Mouse (Mus musculus): ENCODE results near the gene Limch1. TPM values are rescaled to one million over a fixed set of nuclear protein-coding genes. Genes with fewer than 3 reads are reported as not detected.

The Limch1 gene
- polyA plus RNA-seq, 1 experiment from 2014 or later = 81.0 TPM

DNA sequence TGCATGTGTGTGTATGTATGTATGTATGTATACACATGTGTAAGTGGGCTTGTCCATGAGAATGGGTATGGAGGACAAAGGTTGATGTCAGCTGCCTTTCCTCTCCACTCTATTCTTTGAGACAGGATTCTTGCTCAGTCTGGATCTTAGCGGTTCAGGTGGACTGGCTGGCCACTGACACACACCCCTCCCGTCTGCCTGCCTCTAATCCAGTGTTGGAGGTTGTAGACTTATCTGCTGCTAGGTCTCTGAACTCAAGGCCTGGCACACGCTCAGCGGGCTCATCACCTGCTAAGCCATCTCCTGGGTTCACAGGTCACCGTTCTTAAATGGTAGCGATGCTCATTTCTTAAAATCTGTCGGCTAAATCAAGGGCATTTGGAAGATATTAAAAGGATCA, 60.7 kb downstream of the Limch1 start:
- H3K9me3 ChIP-seq (ENCODE audit: control insufficient read depth, low read length) = no peaks in the 10 kb centered on the region
- H3K4me3 ChIP-seq (replicated peaks; ENCODE audit: low read length) = no peak overlapping the region
- H3K4me2 ChIP-seq (ENCODE audit: low read length) = no peak overlapping the region
- ATAC-seq = no peak
- H3K36me3 ChIP-seq (ENCODE audit: control insufficient read depth, insufficient read depth) = no peaks in the 10 kb centered on the region
- H3K9ac ChIP-seq (replicated peaks; ENCODE audit: low read depth, low read length) = no peak overlapping the region
- H3K27me3 ChIP-seq (replicated peaks; ENCODE audit: control insufficient read depth, insufficient read depth, low read length) = no peaks in the 10 kb centered on the region
- no peak overlapping the region for H3K27ac ChIP-seq (ENCODE audit: low read length)
- 77% methylated on average over 7 of the region's 7 CpGs for WGBS
- H3K4me1 ChIP-seq (replicated peaks; ENCODE audit: control insufficient read depth, insufficient read depth, low read length) = peaks cover 20% of the 10 kb centered on the region

DNA sequence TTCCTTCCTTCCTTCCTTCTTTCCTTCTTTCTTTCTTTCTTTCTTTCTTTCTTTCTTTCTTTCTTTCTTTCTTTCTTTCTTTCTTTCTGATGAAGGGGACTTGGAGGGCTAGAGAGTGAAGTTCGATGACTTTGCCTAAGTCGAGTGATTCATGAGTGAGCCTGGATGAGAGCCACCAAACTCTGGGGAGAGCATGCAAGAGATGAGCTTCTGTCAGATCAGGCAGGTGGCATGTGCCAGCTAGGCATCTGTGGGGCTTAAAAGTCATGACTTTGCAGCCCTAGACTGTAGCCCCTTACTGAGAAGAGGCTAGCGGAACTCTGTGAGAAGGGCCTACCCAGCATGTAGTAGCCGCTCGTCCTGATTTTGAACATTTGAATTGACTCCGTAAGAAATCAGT, 62.1 kb downstream of the Limch1 start:
- Histone ChIP-seq H3K4me1 (replicated peaks; ENCODE audit: control insufficient read depth, insufficient read depth, low read length) (peaks cover 20% of the 10 kb centered on the region), H3K4me2 (ENCODE audit: low read length) (no peak overlapping the region), H3K27me3 (replicated peaks; ENCODE audit: control insufficient read depth, insufficient read depth, low read length) (no peaks in the 10 kb centered on the region), H3K9me3 (ENCODE audit: control insufficient read depth, low read length) (no peaks in the 10 kb centered on the region), H3K36me3 (ENCODE audit: control insufficient read depth, insufficient read depth) (no peaks in the 10 kb centered on the region), H3K9ac (replicated peaks; ENCODE audit: low read depth, low read length) (no peak overlapping the region), H3K27ac (ENCODE audit: low read length) (no peak overlapping the region), H3K4me3 (replicated peaks; ENCODE audit: low read length) (no peak overlapping the region)
- no peak for ATAC-seq
- WGBS = 90% methylated on average over 6 of the region's 6 CpGs

DNA sequence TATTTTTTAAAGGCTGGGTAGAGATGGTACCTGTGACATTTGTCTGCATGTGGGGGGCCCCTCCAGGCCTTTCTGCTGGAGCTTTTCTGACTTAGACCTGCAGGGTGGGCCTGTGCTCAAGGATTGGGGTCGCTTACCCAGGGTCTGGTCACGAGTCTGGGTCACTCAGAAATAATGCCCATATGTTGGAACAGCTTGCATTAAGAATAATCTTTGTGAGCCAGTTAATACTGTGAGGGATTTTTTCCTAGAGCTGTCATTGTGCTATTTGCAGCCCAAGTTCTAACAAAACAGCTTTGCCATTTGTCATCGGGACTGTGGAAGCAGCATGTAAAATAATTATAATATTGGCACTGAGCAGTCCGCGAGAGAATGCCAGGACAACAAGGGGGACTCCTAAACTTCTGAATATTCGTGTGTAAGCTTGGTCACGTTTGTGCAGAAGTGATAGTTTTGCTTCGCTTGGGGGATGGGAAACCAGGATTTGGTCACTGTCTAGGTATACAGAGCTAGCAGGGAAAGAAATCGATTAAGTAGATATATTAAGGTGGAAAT, 63.5 kb downstream of the Limch1 start:
- Histone ChIP-seq H3K9me3 (ENCODE audit: control insufficient read depth, low read length) (no peaks in the 10 kb centered on the region), H3K4me1 (replicated peaks; ENCODE audit: control insufficient read depth, insufficient read depth, low read length) (peaks cover 20% of the 10 kb centered on the region), H3K36me3 (ENCODE audit: control insufficient read depth, insufficient read depth) (no peaks in the 10 kb centered on the region), H3K4me2 (ENCODE audit: low read length) (no peak overlapping the region), H3K4me3 (replicated peaks; ENCODE audit: low read length) (no peak overlapping the region), H3K27me3 (replicated peaks; ENCODE audit: control insufficient read depth, insufficient read depth, low read length) (no peaks in the 10 kb centered on the region), H3K9ac (replicated peaks; ENCODE audit: low read depth, low read length) (no peak overlapping the region), H3K27ac (ENCODE audit: low read length) (peak overlapping the region; percentile 63; the same call in 1 of the 2 replicates)
- ATAC-seq = peak; percentile 39; the same call in 1 of the 2 replicates
- 53% methylated on average over 9 of the region's 9 CpGs for WGBS

DNA sequence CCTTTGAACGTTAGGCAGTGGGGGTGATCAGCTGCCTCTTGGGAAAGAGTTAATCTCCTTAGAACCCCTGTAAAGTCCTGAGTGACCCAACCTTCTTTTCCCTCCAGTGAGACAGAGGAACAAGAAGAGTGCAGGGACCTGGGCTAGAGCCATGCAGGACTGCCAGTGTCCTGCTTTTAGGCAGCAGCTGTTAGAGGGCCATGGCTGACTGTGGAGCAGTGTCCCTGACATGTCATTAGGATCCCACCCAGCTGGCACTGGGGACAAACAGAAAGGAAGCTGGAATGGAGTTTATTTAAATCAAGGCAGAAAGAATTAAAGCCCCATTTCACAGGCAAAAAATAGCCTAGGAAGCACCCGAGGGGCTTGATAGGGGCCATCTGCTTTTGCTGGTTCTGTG, 64.8 kb downstream of the Limch1 start:
- ATAC-seq = peak; percentile 60

DNA sequence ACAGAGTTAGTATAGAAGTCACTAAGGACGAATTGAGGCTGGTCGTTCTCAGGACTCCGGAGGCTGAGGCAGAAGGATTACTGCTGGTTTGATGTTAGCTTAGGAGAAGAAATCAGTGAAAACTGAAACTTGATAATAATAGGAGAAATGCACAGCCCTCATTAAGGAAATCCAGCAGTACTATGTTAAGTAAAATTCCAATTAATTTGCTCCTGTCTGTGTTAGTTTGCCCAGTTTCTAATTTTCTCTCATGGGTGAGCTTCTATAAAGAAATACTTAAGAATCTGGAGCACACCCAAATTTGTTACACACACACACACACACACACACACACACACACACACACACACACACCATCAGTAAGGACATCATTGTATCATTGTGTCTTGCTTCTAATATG, 69.0 kb downstream of the Limch1 start:
- no peak for ATAC-seq
- no peaks in the 10 kb centered on the region for H3K27me3 ChIP-seq (replicated peaks; ENCODE audit: control insufficient read depth, insufficient read depth, low read length)
- 51% methylated on average over 3 of the region's 3 CpGs for WGBS

More for the DNA sequence above, 64.8 kb downstream of the Limch1 start:
- 42% methylated on average over 2 of the region's 2 CpGs for whole genome bisulfite sequencing
- H3K4me1 ChIP-seq (replicated peaks; ENCODE audit: control insufficient read depth, insufficient read depth, low read length) = peaks cover 18% of the 10 kb centered on the region
- no peak overlapping the region for H3K9ac ChIP-seq (replicated peaks; ENCODE audit: low read depth, low read length)
- H3K4me3 ChIP-seq (replicated peaks; ENCODE audit: low read length) = no peak overlapping the region
- H3K27ac ChIP-seq (ENCODE audit: low read length) = no peak overlapping the region
- no peaks in the 10 kb centered on the region for H3K9me3 ChIP-seq (ENCODE audit: control insufficient read depth, low read length)
- no peaks in the 10 kb centered on the region for H3K27me3 ChIP-seq (replicated peaks; ENCODE audit: control insufficient read depth, insufficient read depth, low read length)
- H3K4me2 ChIP-seq (ENCODE audit: low read length) = no peak overlapping the region
- no peaks in the 10 kb centered on the region for H3K36me3 ChIP-seq (ENCODE audit: control insufficient read depth, insufficient read depth)

DNA sequence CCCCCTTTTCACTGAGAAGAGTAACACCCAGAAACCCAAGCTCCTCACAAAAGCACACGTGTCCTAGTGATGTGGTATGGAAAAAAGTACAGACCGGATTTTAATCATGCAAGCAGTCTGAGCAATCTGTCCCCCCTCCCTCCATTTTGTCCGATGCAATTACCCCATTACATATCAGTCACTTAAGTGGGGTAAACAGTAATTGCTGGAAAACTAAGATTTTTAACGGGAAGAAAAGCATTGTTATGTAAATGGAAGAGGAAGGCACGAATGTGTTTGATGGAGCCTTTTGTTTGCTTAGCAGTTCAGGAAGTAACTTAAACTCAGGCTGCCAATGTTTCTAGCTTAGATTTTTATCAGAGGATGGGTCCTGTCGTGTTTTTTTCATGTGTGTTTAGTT, 70.2 kb downstream of the Limch1 start:
- Histone ChIP-seq H3K36me3 (ENCODE audit: control insufficient read depth, insufficient read depth) (no peaks in the 10 kb centered on the region), H3K4me1 (replicated peaks; ENCODE audit: control insufficient read depth, insufficient read depth, low read length) (peaks cover 10% of the 10 kb centered on the region), H3K9ac (replicated peaks; ENCODE audit: low read depth, low read length) (no peak overlapping the region), H3K4me3 (replicated peaks; ENCODE audit: low read length) (no peak overlapping the region), H3K9me3 (ENCODE audit: control insufficient read depth, low read length) (no peaks in the 10 kb centered on the region), H3K27ac (ENCODE audit: low read length) (no peak overlapping the region), H3K4me2 (ENCODE audit: low read length) (peak overlapping the region; percentile 27), H3K27me3 (replicated peaks; ENCODE audit: control insufficient read depth, insufficient read depth, low read length) (no peaks in the 10 kb centered on the region)
- ATAC-seq = peak; percentile 36; the same call in 1 of the 2 replicates
- 6% methylated on average over 6 of the region's 6 CpGs for WGBS

More for the DNA sequence above, 69.0 kb downstream of the Limch1 start:
- Histone ChIP-seq H3K27ac (ENCODE audit: low read length) (no peak overlapping the region), H3K4me1 (replicated peaks; ENCODE audit: control insufficient read depth, insufficient read depth, low read length) (peaks cover 10% of the 10 kb centered on the region), H3K9me3 (ENCODE audit: control insufficient read depth, low read length) (no peaks in the 10 kb centered on the region), H3K36me3 (ENCODE audit: control insufficient read depth, insufficient read depth) (no peaks in the 10 kb centered on the region), H3K9ac (replicated peaks; ENCODE audit: low read depth, low read length) (no peak overlapping the region), H3K4me2 (ENCODE audit: low read length) (no peak overlapping the region), H3K4me3 (replicated peaks; ENCODE audit: low read length) (no peak overlapping the region)

DNA sequence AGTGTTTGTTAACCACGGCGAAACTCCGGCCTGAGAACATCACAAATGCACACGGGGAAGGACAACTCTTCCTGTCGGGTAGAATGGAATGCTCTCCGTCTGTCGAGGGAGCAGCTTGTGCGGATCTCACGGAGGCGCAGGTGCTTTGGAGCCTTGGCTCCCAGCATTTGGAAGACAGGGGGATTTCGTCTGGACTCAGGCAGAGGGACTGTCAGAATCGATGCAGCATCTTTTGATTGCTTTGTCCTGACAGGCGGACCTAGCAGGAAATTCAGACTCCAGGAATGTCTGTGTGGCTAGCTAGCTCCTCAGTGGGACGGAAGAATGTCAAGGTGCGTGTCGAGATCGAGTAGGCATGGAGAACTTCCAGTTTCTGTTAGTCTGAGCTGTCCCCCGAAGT, 71.1 kb downstream of the Limch1 start:
- H3K4me3 ChIP-seq (replicated peaks; ENCODE audit: low read length) = no peak overlapping the region
- H3K9ac ChIP-seq (replicated peaks; ENCODE audit: low read depth, low read length) = no peak overlapping the region
- H3K27ac ChIP-seq (ENCODE audit: low read length) = no peak overlapping the region
- H3K9me3 ChIP-seq (ENCODE audit: control insufficient read depth, low read length) = no peaks in the 10 kb centered on the region
- H3K4me2 ChIP-seq (ENCODE audit: low read length) = no peak overlapping the region
- no peaks in the 10 kb centered on the region for H3K36me3 ChIP-seq (ENCODE audit: control insufficient read depth, insufficient read depth)
- no peaks in the 10 kb centered on the region for H3K27me3 ChIP-seq (replicated peaks; ENCODE audit: control insufficient read depth, insufficient read depth, low read length)
- WGBS = 77% methylated on average over 18 of the region's 18 CpGs
- H3K4me1 ChIP-seq (replicated peaks; ENCODE audit: control insufficient read depth, insufficient read depth, low read length) = peaks cover 10% of the 10 kb centered on the region
- no peak for ATAC-seq

DNA sequence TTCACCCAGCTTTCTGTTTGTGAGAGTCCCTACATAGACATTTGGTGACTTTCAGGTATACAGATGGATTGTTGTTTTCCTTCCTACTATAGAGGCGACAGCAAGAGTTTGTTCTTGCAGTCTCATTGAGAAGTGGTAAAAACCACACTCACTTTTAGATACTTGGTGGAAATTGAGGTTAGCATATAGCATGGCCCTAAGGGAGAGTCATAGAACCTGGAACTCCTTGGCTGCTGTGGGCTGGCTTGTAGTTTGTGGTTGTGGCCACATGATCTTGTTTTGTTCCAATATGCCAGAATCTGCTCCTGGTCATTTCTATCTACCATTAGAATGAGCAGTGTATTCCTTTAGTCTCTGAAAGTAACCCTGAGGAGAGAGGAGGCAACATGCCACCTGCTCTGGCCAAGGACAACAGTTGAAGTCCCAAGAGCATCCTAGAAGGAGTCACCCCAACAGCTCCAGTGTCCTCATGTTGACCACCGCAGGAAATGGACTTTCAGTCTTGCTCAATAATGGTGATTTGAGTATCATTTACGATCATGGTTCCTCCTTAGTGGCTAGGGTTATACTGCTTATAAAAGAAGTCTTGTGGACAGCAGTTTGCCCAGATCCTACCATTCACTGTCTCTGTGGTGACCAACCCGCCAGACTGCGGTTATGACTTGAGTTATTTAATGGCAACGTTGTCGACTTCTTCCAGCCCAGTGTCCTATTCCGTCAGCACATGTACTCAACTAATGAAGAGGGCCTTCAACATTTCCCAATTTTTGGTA, 71.7 kb downstream of the Limch1 start:
- Histone ChIP-seq H3K27ac (ENCODE audit: low read length) (no peak overlapping the region), H3K27me3 (replicated peaks; ENCODE audit: control insufficient read depth, insufficient read depth, low read length) (no peaks in the 10 kb centered on the region), H3K9ac (replicated peaks; ENCODE audit: low read depth, low read length) (no peak overlapping the region), H3K9me3 (ENCODE audit: control insufficient read depth, low read length) (no peaks in the 10 kb centered on the region), H3K4me3 (replicated peaks; ENCODE audit: low read length) (no peak overlapping the region), H3K4me2 (ENCODE audit: low read length) (no peak overlapping the region), H3K36me3 (ENCODE audit: control insufficient read depth, insufficient read depth) (no peaks in the 10 kb centered on the region), H3K4me1 (replicated peaks; ENCODE audit: control insufficient read depth, insufficient read depth, low read length) (peaks cover 10% of the 10 kb centered on the region)
- no peak for ATAC-seq
- 96% methylated on average over 8 of the region's 8 CpGs for WGBS

DNA sequence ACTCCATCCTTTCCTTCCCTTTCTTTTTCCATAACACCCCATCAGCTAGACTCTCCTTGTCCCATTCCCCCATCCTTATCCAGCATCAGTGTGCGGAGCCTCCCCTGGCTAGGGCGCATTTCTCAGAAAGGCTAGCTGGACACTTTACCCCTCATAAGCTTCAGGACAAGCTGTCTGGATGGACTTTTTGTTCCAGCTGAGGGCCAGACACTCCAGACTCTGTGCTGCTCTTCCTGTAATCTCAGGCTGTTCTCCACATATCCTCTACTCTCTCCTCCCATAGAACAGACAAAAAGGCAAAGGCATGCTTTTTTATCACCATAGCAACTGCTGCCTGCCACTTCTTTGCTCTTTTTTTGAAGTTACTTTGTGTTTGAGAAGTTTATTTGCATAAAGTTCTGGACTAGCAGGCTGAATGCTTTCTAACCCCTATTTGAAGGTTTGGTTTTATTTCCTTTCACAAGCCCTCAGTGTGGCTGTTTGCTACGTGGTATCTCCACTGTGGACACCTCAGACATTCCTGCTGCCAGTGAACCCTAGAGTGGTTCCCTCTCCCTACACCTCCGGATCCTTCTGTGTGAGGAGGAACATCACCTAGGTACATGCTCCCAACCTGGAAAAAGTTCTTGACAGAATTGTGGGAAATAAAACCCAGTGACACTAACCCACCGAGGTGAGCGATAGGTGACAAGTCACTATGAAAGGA, 77.0 kb downstream of the Limch1 start:
- no peak overlapping the region for H3K4me3 ChIP-seq (replicated peaks; ENCODE audit: low read length)
- ATAC-seq = peak; percentile 55; the same call in 1 of the 2 replicates
- 68% methylated on average over 6 of the region's 6 CpGs for WGBS
- no peaks in the 10 kb centered on the region for H3K9me3 ChIP-seq (ENCODE audit: control insufficient read depth, low read length)
- no peaks in the 10 kb centered on the region; the same call in 1 of the 2 replicates for H3K4me1 ChIP-seq (replicated peaks; ENCODE audit: control insufficient read depth, insufficient read depth, low read length)
- no peak overlapping the region for H3K9ac ChIP-seq (replicated peaks; ENCODE audit: low read depth, low read length)
- H3K36me3 ChIP-seq (ENCODE audit: control insufficient read depth, insufficient read depth) = no peaks in the 10 kb centered on the region
- H3K4me2 ChIP-seq (ENCODE audit: low read length) = no peak overlapping the region
- H3K27ac ChIP-seq (ENCODE audit: low read length) = no peak overlapping the region
- no peaks in the 10 kb centered on the region for H3K27me3 ChIP-seq (replicated peaks; ENCODE audit: control insufficient read depth, insufficient read depth, low read length)

All from forebrain, embryonic 16.5 days (tissue).